Mouse (Mus musculus): Measurements from ENCODE around the gene Ifnar1.

Gene Ifnar1

GRCm38 (mm10) chr16:91461066-91461638 lies 23.9 kb upstream of the Ifnar1 start:
- no peak for DNase-seq (ENCODE audit: extremely low spot score, low spot score)

- no peak for DNase-seq (ENCODE audit: extremely low spot score, low spot score)
These were observed 23.3 kb upstream of the Ifnar1 start for GRCm38 (mm10) chr16:91461773-91462181.

GRCm38 (mm10) chr16:91462644-91463043 lies 22.4 kb upstream of the Ifnar1 start:
- DNase-seq (ENCODE audit: extremely low spot score, low spot score): no peak

- no peak for DNase-seq (ENCODE audit: extremely low spot score, low spot score)
These were observed 21.6 kb upstream of the Ifnar1 start for GRCm38 (mm10) chr16:91463400-91463799.

GRCm38 (mm10) chr16:91463836-91464400 lies 21.1 kb upstream of the Ifnar1 start:
- DNase-seq (ENCODE audit: extremely low spot score, low spot score): no peak

- peak; percentile 92 for DNase-seq (ENCODE audit: extremely low spot score, low spot score)
These were observed 20.2 kb upstream of the Ifnar1 start for GRCm38 (mm10) chr16:91464594-91465504.

GRCm38 (mm10) chr16:91465505-91466240 lies 19.4 kb upstream of the Ifnar1 start:
- no peak for DNase-seq (ENCODE audit: extremely low spot score, low spot score)

- DNase-seq (ENCODE audit: extremely low spot score, low spot score): no peak
These were observed 18.5 kb upstream of the Ifnar1 start for GRCm38 (mm10) chr16:91466566-91466965.

- no peak for DNase-seq (ENCODE audit: extremely low spot score, low spot score)
These were observed 14.6 kb upstream of the Ifnar1 start for GRCm38 (mm10) chr16:91470470-91470869.

- no peak for DNase-seq (ENCODE audit: extremely low spot score, low spot score)
These were observed 13.6 kb upstream of the Ifnar1 start for GRCm38 (mm10) chr16:91471481-91471880.

GRCm38 (mm10) chr16:91475753-91476152 lies 9.3 kb upstream of the Ifnar1 start:
- no peak for DNase-seq (ENCODE audit: extremely low spot score, low spot score)

- no peak for DNase-seq (ENCODE audit: extremely low spot score, low spot score)
These were observed 7.0 kb upstream of the Ifnar1 start for GRCm38 (mm10) chr16:91478067-91478466.

- no peak for DNase-seq (ENCODE audit: extremely low spot score, low spot score)
These were observed 4.5 kb upstream of the Ifnar1 start for GRCm38 (mm10) chr16:91480517-91480916.

- DNase-seq (ENCODE audit: extremely low spot score, low spot score): no peak
These were observed 651 bp upstream of the Ifnar1 start for GRCm38 (mm10) chr16:91484387-91484786.

GRCm38 (mm10) chr16:91485841-91486240 lies 803 bp downstream of the Ifnar1 start:
- no peak for DNase-seq (ENCODE audit: extremely low spot score, low spot score)

- no peak for DNase-seq (ENCODE audit: extremely low spot score, low spot score)
These were observed 3.0 kb downstream of the Ifnar1 start for GRCm38 (mm10) chr16:91488066-91488465.

GRCm38 (mm10) chr16:91490897-91491296 lies 5.9 kb downstream of the Ifnar1 start:
- no peak for DNase-seq (ENCODE audit: extremely low spot score, low spot score)

GRCm38 (mm10) chr16:91491473-91491872 lies 6.4 kb downstream of the Ifnar1 start:
- DNase-seq (ENCODE audit: extremely low spot score, low spot score): no peak

GRCm38 (mm10) chr16:91495501-91495900 lies 10.5 kb downstream of the Ifnar1 start:
- DNase-seq (ENCODE audit: extremely low spot score, low spot score): no peak

- no peak for DNase-seq (ENCODE audit: extremely low spot score, low spot score)
These were observed 11.2 kb downstream of the Ifnar1 start for GRCm38 (mm10) chr16:91496206-91496605.

GRCm38 (mm10) chr16:91496766-91497165 lies 11.7 kb downstream of the Ifnar1 start:
- DNase-seq (ENCODE audit: extremely low spot score, low spot score): no peak

- no peak for DNase-seq (ENCODE audit: extremely low spot score, low spot score)
These were observed 13.0 kb downstream of the Ifnar1 start for GRCm38 (mm10) chr16:91498041-91498440.

All from neural tube, embryonic 10.5 days (tissue).